Mouse (Mus musculus) left cerebral cortex, postnatal 4 days (tissue): ENCODE results near the gene Gm21708. TPM values are rescaled to one million over a fixed set of nuclear protein-coding genes. Genes with fewer than 3 reads are reported as not detected.
"Not testable (repeated sequence)": the region's sequence is repeated elsewhere in the genome, so short reads cannot be mapped to it uniquely, and the experiment has no call there.

Experiments
- DNase-seq: peaks from one replicate; pipeline ENCODE4 v3.0.0-alpha.2; 2022
- intact Hi-C: fragments of 180-260 bp; cut with DNase I; formaldehyde crosslinking; loops from one replicate; pipeline ENCODE4 v1.15.1; 2025
- total RNA-seq, 2 experiments: library from RNA; stranded (reverse); gene quantifications; 2 replicates each; pipeline ENCODE4 v1.2.3; 2021

Gm21708 gene
- not detected for total RNA-seq

DNA sequence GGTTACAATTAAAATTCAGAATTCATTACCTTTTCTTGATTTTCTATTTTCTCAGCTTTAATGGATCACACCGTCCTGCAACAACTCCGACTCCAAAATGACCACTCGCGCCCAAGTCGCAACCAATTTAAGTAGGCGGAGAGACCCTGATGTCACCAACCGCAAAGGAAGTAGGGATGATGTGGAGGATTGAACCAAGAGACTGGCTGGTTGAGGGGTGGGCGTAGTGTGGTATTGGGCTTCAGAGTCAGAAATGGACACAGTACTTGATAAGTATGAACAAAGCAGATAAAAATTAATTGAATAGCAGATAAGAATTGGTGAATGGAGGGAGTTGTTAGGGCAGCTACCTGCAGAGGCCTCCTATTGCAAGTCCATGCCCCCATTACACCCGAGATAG lies at the start of gene Gm21708, which contains the start of gene Gm21704:
TSS of gene Gm21708 (minus strand) at position 101 of the 400 bp plus-strand sequence.
TSS of gene Gm21704 (minus strand) at position 101 of the 400 bp plus-strand sequence.
- DNase-seq, intact Hi-C loops: not testable (repeated sequence)

Other genes with a start within 250 kb of the Gm21708 start
- gene Gm21677, start 103.7 kb downstream of the Gm21708 start, total RNA-seq: not detected
- gene Gm21693, start 64.8 kb downstream of the Gm21708 start, total RNA-seq: not detected
- not detected for gene Gm21704, start within 50 bp of the Gm21708 start, total RNA-seq